Mouse (Mus musculus) lung, adult 2 months (tissue): ENCODE measurements at regions not wholly inside any gene's neighbourhood (a gene's known extent, or its start where the extent isn't known, plus 50 kb on each side); places are given as distances from the start of the nearest gene placed in this dataset.

Experiments used
- CTCF ChIP-seq: fragments of 200-500 bp; IDR thresholded peaks from 2 replicates; pipeline ENCODE4 v1.5.1; 2011; ENCODE audit warnings: mild to moderate bottlenecking, low read length, control low read depth; ENCODE audit not compliant: insufficient read depth
- POLR2A ChIP-seq: fragments of 200-500 bp; IDR thresholded peaks from 2 replicates; pipeline ENCODE4 v1.6.1; 2011; ENCODE audit warnings: low read depth, mild to moderate bottlenecking, control low read depth, low read length, borderline replicate concordance; ENCODE audit errors: extremely low read depth

DNA sequence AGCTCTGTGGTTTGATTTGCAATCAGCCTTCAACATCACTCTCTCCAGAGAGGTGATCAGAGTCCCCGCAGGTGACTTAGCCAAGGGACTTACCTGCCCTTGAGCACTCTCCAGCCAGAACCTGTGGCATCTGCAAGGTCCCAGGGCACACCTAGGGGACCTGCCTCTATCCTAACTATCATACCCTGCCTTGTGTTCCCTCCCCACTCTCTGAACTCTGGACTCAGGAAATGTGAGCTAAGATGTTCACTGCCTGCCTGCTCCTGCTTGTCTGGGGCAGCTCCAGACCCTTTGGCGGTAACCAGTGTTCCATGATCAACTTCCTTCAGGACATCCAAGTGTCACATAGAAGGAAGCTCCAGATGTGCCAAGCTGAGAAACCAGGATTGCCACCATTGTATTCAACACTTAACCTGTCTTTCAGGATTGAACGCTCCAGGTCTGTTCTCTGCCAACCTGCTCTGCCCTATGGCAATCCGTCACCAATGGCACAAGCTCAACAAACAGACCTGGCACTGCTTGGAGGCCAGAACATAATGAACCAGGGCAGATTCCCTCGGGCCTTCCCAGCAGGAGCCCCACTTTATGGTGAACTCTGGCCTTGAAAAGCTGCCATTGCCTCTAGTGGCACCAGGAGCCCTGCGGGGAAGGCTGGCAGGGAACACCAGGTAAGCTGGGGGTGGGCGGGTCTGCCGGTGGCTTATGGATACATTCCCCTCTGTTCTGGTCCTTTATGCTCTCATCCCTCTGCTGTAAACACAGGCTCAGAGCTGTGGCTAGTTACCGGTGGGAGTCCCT lies 223.2 kb downstream of the Tle3 start:
- TF ChIP-seq CTCF (no peak), POLR2A (no peak)
